Mouse (Mus musculus) A20 (cell line): ENCODE measurements at regions not wholly inside any gene's neighbourhood (a gene's known extent, or its start where the extent isn't known, plus 50 kb on each side); places are given as distances from the start of the nearest gene placed in this dataset.

Experiments used
- DNase-seq: peaks from one replicate; pipeline ENCODE4 v3.0.0-alpha.2; 2011; ENCODE audit warnings: low read depth, low spot score

GRCm38 (mm10) chr9:86230673-86231350, 233.9 kb downstream of the Ube2cbp start:
- no peak for DNase-seq

- no peak for DNase-seq
Observed at GRCm38 (mm10) chr9:86231692-86232091, 233.1 kb downstream of the Ube2cbp start.

DNA sequence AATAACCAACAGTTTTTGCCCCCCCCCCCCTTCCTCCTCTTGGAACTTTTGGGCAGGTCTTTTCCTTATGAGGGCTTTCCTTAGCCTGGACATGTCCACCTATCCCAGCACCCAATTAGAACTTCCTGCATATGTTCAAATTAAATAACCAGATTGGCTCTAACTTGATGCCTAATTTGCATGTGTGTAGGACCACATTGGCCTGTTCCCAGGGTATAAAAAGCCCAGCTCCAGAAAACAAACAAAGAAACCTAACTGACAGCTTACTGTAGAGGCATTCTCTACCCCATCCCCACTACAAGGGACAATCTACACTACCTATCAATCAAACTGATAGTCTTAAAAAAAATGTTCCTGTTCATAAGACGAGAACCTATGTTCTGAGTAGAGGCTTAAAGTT, 232.6 kb downstream of the Ube2cbp start:
- no peak for DNase-seq

DNA sequence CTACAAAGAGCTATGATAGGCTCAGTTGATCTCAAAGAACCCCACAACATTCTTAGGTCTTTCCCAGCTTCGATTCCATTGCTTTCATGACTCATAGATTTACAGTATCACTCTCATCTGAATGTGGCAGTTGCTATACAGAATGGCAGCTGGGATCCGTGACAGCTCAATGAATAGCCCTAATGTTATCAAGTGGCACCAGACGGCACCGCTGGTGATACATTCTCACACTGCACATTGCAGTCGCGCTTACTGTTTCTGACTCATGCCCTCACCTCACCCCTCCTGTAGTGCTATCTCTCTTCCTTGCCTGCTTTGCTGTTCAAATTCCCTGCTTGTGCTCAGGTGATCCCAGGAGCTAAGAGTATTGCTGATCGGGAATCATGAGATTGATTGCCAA, 231.0 kb downstream of the Ube2cbp start:
- no peak for DNase-seq

DNA sequence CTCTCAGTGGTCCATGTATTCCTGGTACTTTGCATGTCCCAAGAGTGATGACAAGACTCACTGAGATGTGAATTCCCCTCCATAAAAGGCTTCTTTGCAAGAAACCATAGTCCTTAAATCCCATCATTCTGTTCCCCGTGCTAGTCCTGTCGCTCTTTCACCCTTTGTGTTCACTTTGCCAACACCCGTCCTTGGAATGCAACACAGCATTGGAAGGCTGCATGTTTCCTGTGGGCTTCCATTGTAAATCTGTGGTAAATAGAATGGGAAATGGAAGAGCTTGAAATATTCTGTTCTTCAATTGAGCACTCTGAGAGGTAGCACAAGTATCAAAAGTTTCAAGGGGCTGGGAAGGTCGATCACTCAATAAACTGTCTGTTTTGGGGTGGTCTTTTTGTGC, 226.1 kb downstream of the Ube2cbp start:
- DNase-seq: no peak

- no peak for DNase-seq
Observed at GRCm38 (mm10) chr9:86240287-86240686, 224.5 kb downstream of the Ube2cbp start.

GRCm38 (mm10) chr9:86240896-86241295, 223.9 kb downstream of the Ube2cbp start:
- DNase-seq: no peak

GRCm38 (mm10) chr9:86250197-86250596, 214.6 kb downstream of the Ube2cbp start:
- no peak for DNase-seq

DNA sequence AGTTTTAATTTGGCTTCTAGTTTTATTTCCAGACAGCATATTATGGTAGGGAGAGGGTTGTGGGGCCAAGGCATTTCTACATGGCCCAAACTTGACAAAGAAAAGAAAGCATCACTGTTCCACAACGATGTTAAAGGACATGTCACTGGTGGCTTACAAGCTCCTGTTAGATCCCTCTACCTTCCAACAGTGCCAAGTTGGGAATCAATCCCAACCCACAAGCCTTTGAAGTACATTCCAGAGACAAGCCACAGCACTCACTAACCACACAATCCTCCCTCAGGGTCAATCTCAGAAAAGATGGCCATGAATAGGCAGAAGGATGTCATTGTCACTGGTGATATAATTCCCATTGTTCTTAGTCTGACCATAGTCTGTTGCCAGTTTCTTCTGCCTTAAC, 213.4 kb downstream of the Ube2cbp start:
- DNase-seq: no peak
